Mouse (Mus musculus) lung, embryonic 14.5 days (tissue): ENCODE results near the gene Smyd3. TPM values are rescaled to one million over a fixed set of nuclear protein-coding genes. Genes with fewer than 3 reads are reported as not detected.

ENCODE experiments used
- ATAC-seq: fragments of 200-750 bp; cut with Nextera tagmentation; 2 replicates; pipeline ENCODE4 v1.8.0; 2017; ENCODE audit warnings: mild to moderate bottlenecking, moderate TSS enrichment, moderate library complexity; ENCODE audit not compliant: insufficient read depth
- DNase-seq: peaks from one replicate; pipeline ENCODE4 v3.0.0-alpha.2; 2015
- H3K27ac ChIP-seq: fragments of 300-500 bp; sonication (generic); 2 replicates; pipeline ENCODE4 v1.5.1; 2014; ENCODE audit warnings: low read depth, mild to moderate bottlenecking, moderate library complexity
- H3K27me3 ChIP-seq: fragments of 300-500 bp; sonication (generic); 2 replicates; pipeline ENCODE4 v1.6.1; 2014; ENCODE audit warnings: low read length, control low read depth; ENCODE audit not compliant: insufficient read depth
- H3K36me3 ChIP-seq: fragments of 300-500 bp; sonication (generic); 2 replicates; pipeline ENCODE4 v1.6.1; 2014; ENCODE audit warnings: control low read depth; ENCODE audit not compliant: insufficient read depth
- H3K4me1 ChIP-seq: fragments of 300-500 bp; sonication (generic); 2 replicates; pipeline ENCODE4 v1.6.1; 2014; ENCODE audit warnings: antibody characterized with exemption, control low read depth; ENCODE audit not compliant: insufficient read depth
- H3K4me2 ChIP-seq: fragments of 300-500 bp; sonication (generic); 2 replicates; pipeline ENCODE4 v1.6.1; 2014; ENCODE audit warnings: mild to moderate bottlenecking
- H3K4me3 ChIP-seq: fragments of 300-500 bp; sonication (generic); 2 replicates; pipeline ENCODE4 v1.5.1; 2014; ENCODE audit warnings: low read depth, low read length
- H3K9ac ChIP-seq: fragments of 300-500 bp; sonication (generic); 2 replicates; pipeline ENCODE4 v1.6.1; 2014
- H3K9me3 ChIP-seq: fragments of 300-500 bp; sonication (generic); 2 replicates; pipeline ENCODE4 v1.6.1; 2016; ENCODE audit warnings: low read depth, low read length, control low read depth
- CTCF ChIP-seq: IDR thresholded peaks from 2 replicates; pipeline ENCODE4 v1.5.1; 2016; ENCODE audit warnings: antibody characterized with exemption, low read depth
- WGBS: fragments of 180-500 bp; shearing (Covaris S2); extraction: QIAGEN DNeasy Blood & Tissue Kit; methylation state at CpG from one replicate; pipeline ENCODE4 v1.1.7; 2014; 5-methylcytosine and 5-hydroxymethylcytosine counted together
- polyA plus RNA-seq: library from polyadenylated mRNA; unstranded; fragments of >200 nt; fragmentation: Nextera tagmentation; extraction: Ambion mirVana; gene quantifications from 2 replicates; pipeline ENCODE4 v1.2.1, GENCODE M21; 2014

Smyd3 gene
- polyA plus RNA-seq = 20.6 and 21.0 TPM in 2 replicates

DNA sequence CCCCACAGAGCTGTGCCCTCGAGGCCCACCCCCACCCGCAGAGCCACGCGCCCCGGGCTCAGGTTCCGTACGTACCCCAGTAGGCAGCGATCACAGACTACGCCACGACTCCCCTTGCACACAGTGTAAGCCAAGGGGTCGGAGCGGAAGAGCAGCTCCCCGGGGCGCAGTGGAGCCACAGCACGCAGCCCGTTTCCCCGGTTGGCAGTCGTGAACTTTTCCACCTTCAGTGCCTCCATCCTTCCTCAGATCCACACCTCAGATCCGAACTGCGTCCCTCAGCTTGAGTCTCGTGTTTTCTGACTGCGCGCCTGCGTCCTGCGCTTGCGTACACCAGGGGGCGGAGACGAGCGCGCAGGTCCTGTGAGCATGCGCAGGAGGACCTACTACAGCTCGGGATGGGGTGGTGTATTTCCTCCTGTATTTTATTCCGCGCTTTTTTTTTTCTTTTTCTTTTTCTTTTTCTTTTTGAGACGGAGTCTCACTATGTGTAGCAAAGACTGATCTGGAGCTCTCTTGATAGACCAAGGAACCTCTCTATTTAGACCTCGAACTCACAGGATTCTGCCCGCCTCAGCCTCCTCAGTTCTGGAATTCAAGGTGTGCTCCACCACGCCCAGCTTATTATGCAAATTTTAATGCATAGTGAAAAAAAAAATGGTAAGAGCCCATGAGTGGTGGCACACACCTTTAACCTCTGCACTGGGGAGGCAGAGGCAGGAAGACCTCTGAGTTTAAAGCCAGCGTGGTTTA, at the start of gene Smyd3:
Gene Smyd3, minus strand, starts transcription at position 329 of the 753 bp plus-strand sequence.
- Histone ChIP-seq H3K36me3 (no peaks in the 10 kb centered on the region), H3K27ac (peak within 1 kb of the TSS; percentile 58; the same call in 1 of the 2 replicates), H3K9me3 (no peaks in the 10 kb centered on the region), H3K9ac (peak within 1 kb of the TSS; percentile 60), H3K4me3 (peak within 1 kb of the TSS; percentile 81), H3K4me1 (peaks cover 2% of the 10 kb centered on the region; the same call in 1 of the 2 replicates), H3K4me2 (peak within 1 kb of the TSS; percentile 96), H3K27me3 (no peaks in the 10 kb centered on the region)
- ATAC-seq = peak; percentile 88
- TF ChIP-seq CTCF = peak; percentile 90
- WGBS = 6% methylated on average over 39 of the region's 39 CpGs
- DNase-seq = peak; percentile 95

- peaks cover 10% of the 10 kb centered on the region; the same call in 1 of the 2 replicates for H3K4me1 ChIP-seq
- H3K4me3 ChIP-seq = no peak overlapping the region
- H3K27me3 ChIP-seq = no peaks in the 10 kb centered on the region
- DNase-seq = no peak
- H3K4me2 ChIP-seq = no peak overlapping the region
- no peak for TF ChIP-seq CTCF
- no peak for ATAC-seq
- no peak overlapping the region for H3K27ac ChIP-seq
- H3K9me3 ChIP-seq = no peaks in the 10 kb centered on the region
- WGBS = 65% methylated on average over 7 of the region's 7 CpGs
- no peaks in the 10 kb centered on the region for H3K36me3 ChIP-seq
- H3K9ac ChIP-seq = no peak overlapping the region
Measured at GRCm38 (mm10) chr1:179567558-179567957, 49.7 kb upstream of the Smyd3 start.

DNA sequence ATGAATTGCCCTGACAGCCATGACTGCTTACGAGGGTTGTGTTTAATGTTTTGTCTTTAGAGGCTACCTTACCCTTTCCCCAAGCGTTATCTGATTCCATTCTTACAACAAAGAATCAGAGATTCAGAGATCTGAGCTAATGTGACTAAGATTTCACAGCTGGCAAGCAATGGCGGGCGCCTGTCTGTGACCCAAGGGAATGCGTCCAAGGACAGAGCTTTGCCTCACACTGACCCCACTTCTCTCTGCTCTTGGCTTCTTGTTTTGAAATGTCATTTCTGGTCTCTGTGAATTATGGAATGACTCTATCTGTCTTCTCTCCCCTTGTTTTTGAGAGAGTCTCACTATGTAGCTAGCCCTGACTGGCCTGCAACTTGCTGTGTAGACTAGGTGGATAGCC, 46.1 kb upstream of the Smyd3 start:
- Histone ChIP-seq H3K4me1 (peaks cover 4% of the 10 kb centered on the region; the same call in 1 of the 2 replicates), H3K9ac (no peak overlapping the region), H3K27me3 (no peaks in the 10 kb centered on the region), H3K36me3 (no peaks in the 10 kb centered on the region), H3K27ac (no peak overlapping the region), H3K4me2 (no peak overlapping the region), H3K4me3 (no peak overlapping the region), H3K9me3 (no peaks in the 10 kb centered on the region)
- TF ChIP-seq CTCF = no peak
- 59% methylated on average over 5 of the region's 5 CpGs for WGBS
- DNase-seq = no peak
- no peak for ATAC-seq

- no peaks in the 10 kb centered on the region for H3K4me1 ChIP-seq
- DNase-seq (no peak), ATAC-seq (no peak)
- no peak overlapping the region for H3K9ac ChIP-seq
- H3K9me3 ChIP-seq = no peaks in the 10 kb centered on the region
- H3K27ac ChIP-seq = no peak overlapping the region
- WGBS = 76% methylated on average over 4 of the region's 4 CpGs
- no peaks in the 10 kb centered on the region for H3K36me3 ChIP-seq
- no peak overlapping the region for H3K4me3 ChIP-seq
- no peaks in the 10 kb centered on the region for H3K27me3 ChIP-seq
- H3K4me2 ChIP-seq = no peak overlapping the region
- TF ChIP-seq CTCF = no peak
Measured at GRCm38 (mm10) chr1:179563211-179563610, 45.4 kb upstream of the Smyd3 start.

DNA sequence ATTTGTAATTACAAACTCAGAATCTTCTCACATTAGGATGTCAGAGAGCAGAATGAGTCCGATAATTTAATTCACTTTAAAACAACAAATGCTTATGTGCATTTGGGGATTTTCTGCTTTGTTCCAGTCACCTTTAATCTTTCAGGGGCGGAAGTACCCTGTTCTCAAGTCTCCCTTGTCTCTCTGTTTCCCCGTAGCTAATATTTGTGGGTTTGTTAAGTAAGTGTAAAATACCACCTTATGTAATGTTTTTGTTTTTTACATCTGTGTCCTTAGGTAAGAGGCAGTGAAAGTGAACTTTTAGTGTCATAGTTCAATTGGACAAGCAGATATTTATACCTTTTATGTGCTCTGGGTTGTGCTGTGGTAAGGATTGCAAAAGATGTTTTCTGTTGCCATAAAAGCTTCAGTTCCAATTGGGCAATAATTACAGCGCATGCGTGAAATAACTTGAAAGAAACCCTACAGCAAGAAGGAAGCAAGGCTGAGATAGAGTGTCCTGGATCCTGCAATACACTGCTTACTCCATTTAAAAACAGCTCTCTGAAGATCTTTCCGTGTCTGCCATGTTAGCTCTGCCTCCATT, 43.1 kb upstream of the Smyd3 start:
- Histone ChIP-seq H3K4me1 (no peaks in the 10 kb centered on the region), H3K9me3 (no peaks in the 10 kb centered on the region), H3K9ac (no peak overlapping the region), H3K27me3 (no peaks in the 10 kb centered on the region), H3K4me3 (no peak overlapping the region), H3K4me2 (no peak overlapping the region), H3K27ac (no peak overlapping the region), H3K36me3 (no peaks in the 10 kb centered on the region)
- TF ChIP-seq CTCF = no peak
- no peak for DNase-seq
- WGBS = 89% methylated on average over 6 of the region's 6 CpGs
- no peak for ATAC-seq

GRCm38 (mm10) chr1:179559446-179560194, 41.8 kb upstream of the Smyd3 start:
- TF ChIP-seq CTCF = no peak
- H3K27ac ChIP-seq = no peak overlapping the region
- H3K4me3 ChIP-seq = no peak overlapping the region
- no peak for ATAC-seq
- DNase-seq = no peak
- no peaks in the 10 kb centered on the region for H3K27me3 ChIP-seq
- no peaks in the 10 kb centered on the region for H3K4me1 ChIP-seq
- H3K4me2 ChIP-seq = no peak overlapping the region
- 67% methylated on average over 11 of the region's 11 CpGs for WGBS
- no peaks in the 10 kb centered on the region for H3K9me3 ChIP-seq
- H3K36me3 ChIP-seq = no peaks in the 10 kb centered on the region
- no peak overlapping the region for H3K9ac ChIP-seq

DNA sequence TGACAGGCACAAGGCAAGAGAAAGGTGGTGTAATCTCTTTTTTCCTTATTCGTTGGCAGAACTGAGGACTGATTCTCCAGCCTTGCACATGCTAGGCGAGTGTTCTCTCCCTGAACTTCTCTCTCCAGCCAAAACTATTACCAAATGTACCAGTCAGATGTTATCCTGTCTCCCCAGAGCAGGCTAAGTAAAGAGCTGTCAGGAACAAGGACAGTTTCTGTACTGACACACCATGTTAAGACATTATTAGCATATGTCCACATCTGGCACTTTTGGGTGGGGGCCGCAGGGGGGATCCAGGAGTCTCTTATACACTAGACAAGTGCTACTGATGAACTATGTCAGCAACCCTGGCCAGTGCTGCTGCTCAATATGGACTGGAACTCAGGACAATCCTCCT, 39.1 kb upstream of the Smyd3 start:
- ATAC-seq = no peak; the same call in 1 of the 2 replicates
- 67% methylated on average over 3 of the region's 3 CpGs for WGBS

More for the DNA sequence above, 39.1 kb upstream of the Smyd3 start:
- Histone ChIP-seq H3K9me3 (no peaks in the 10 kb centered on the region), H3K4me1 (no peaks in the 10 kb centered on the region), H3K4me2 (no peak overlapping the region), H3K4me3 (no peak overlapping the region), H3K27ac (no peak overlapping the region), H3K36me3 (no peaks in the 10 kb centered on the region), H3K27me3 (no peaks in the 10 kb centered on the region), H3K9ac (no peak overlapping the region)
- no peak for TF ChIP-seq CTCF
- no peak for DNase-seq
